Mouse (Mus musculus) embryonic facial prominence, embryonic 13.5 days (tissue): ENCODE data around the gene Zfp954. TPM values are rescaled to one million over a fixed set of nuclear protein-coding genes. Genes with fewer than 3 reads are reported as not detected.
"Not testable (repeated sequence)": the region's sequence is repeated elsewhere in the genome, so short reads cannot be mapped to it uniquely, and the experiment has no call there.

Experiments used
- ATAC-seq: fragments of 200-750 bp; cut with Nextera tagmentation; 2 replicates; pipeline ENCODE4 v1.8.0; 2017; ENCODE audit warnings: low read depth; ENCODE audit not compliant: insufficient number of reproducible peaks, insufficient read depth, low FRiP score, low TSS enrichment
- H3K27ac ChIP-seq: fragments of 300-500 bp; sonication (generic); 2 replicates; pipeline ENCODE4 v1.5.1; 2015; ENCODE audit warnings: moderate library complexity, mild to moderate bottlenecking, inconsistent platforms
- H3K27me3 ChIP-seq: fragments of 300-500 bp; sonication (generic); 2 replicates; pipeline ENCODE4 v1.6.1; 2015; ENCODE audit warnings: mild to moderate bottlenecking, inconsistent platforms
- H3K36me3 ChIP-seq: fragments of 300-500 bp; sonication (generic); 2 replicates; pipeline ENCODE4 v1.6.1; 2015; ENCODE audit warnings: mild to moderate bottlenecking, inconsistent platforms
- H3K4me1 ChIP-seq: fragments of 300-500 bp; sonication (generic); 2 replicates; pipeline ENCODE4 v1.6.1; 2015; ENCODE audit warnings: inconsistent platforms
- H3K4me2 ChIP-seq: fragments of 300-500 bp; sonication (generic); 2 replicates; pipeline ENCODE4 v1.6.1; 2015; ENCODE audit warnings: moderate library complexity, mild to moderate bottlenecking, inconsistent platforms
- H3K4me3 ChIP-seq: fragments of 300-500 bp; sonication (generic); 2 replicates; pipeline ENCODE4 v1.5.1; 2015; ENCODE audit warnings: mild to moderate bottlenecking, inconsistent platforms
- H3K9ac ChIP-seq: fragments of 300-500 bp; sonication (generic); 2 replicates; pipeline ENCODE4 v1.6.1; 2015; ENCODE audit warnings: mild to moderate bottlenecking, inconsistent platforms
- H3K9me3 ChIP-seq: fragments of 300-500 bp; sonication (generic); 2 replicates; pipeline ENCODE4 v1.6.1; 2016; ENCODE audit warnings: inconsistent platforms
- WGBS: fragments of 180-500 bp; shearing (Covaris S2); methylation state at CpG from one replicate; pipeline ENCODE4 v1.1.7; 2015; ENCODE audit warnings: mixed read lengths; 5-methylcytosine and 5-hydroxymethylcytosine counted together
- polyA plus RNA-seq: library from polyadenylated mRNA; unstranded; fragments of >200 nt; fragmentation: Nextera tagmentation; extraction: Ambion mirVana; gene quantifications from 2 replicates; pipeline ENCODE4 v1.2.1, GENCODE M21; 2015

The Zfp954 gene
- 13.1 and 14.1 TPM in 2 replicates for polyA plus RNA-seq

DNA sequence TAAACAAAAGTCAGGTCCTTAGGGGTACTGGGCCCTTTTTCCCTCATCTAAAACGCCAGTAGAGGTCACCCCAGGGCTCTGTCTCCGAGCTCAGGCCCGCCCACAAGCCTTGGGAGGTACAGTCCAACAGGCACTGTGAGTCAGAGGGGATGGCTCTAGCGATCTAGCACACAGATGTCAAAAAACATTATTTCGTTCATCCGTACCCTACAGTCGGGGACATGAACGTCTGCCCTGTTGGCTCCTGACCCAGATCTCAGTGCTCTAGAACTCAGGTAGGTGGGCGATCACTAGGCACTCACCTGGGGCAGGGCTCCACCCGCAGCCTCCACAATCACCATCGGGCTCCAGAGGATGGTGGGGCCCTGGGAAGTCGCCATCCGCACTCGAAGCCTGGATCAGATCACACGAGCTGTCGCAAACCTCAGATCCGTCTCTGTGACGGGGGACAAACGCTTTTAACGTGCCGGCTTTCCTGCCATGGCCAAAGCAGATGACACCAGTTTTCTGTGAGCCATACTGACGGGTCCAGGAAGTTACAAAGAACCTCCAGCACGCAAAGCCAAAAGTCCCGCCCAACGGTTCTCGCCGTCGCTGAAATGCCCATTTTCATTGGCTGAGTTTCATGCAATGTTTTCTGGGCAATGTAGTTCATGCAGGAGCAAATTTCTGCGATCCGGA, at the start of gene Zfp954:
Zfp954 (minus strand) TSS at position 568 of the 681 bp plus-strand sequence.
- WGBS: under 1% methylated on average over 30 of the region's 30 CpGs
- Histone ChIP-seq H3K9me3 (no peaks in the 10 kb centered on the region), H3K36me3 (peaks cover 31% of the 10 kb centered on the region), H3K27me3 (no peaks in the 10 kb centered on the region), H3K4me2 (peak within 1 kb of the TSS; percentile 62), H3K9ac (peak within 1 kb of the TSS; percentile 72), H3K4me1 (peaks cover 10% of the 10 kb centered on the region; the same call in 1 of the 2 replicates), H3K4me3 (peak within 1 kb of the TSS; percentile 62), H3K27ac (0 out of 2 replicates have a peak within 1 kb of the TSS, but pooled peaks have one; percentile 40)
- peak; percentile 90 for ATAC-seq

DNA sequence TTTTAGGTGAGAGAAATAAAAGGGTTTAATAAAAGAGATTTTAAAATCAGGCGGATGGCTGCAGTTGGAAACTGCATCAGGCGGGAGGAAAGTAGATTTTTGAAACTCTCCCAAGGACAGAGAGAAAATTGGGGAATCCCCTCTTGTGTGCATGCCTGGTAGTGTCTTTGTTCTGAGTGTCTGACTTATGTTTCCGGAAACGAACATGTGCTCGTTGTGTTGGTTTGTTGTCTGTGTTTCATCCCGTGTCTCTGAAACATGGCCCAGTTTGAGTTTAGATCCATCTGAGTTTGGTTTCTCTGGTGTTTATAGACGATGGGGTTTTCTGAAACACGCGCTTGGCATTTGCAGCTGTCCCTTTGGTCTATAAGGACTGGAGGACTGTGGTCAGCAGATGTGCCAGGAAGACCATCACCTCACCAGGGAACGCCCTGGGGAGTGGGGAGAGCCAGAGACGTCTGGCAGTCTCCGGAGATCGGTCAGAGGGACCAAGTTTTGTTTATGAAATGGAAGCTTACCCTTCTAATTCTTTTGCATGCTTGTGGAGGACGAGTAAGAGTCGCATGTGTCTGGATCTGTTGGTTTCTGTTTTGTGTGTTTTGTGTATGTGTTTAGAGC, 24.8 kb upstream of the Zfp954 start:
- Histone ChIP-seq H3K4me2 (no peak overlapping the region), H3K27me3 (no peaks in the 10 kb centered on the region), H3K9ac (no peak overlapping the region), H3K36me3 (no peaks in the 10 kb centered on the region), H3K27ac (no peak overlapping the region), H3K4me3 (no peak overlapping the region), H3K4me1 (no peaks in the 10 kb centered on the region), H3K9me3 (0 out of 2 replicates have a peak, but pooled peaks cover 6% of the 10 kb centered on the region)
- ATAC-seq: no peak
- WGBS: 86% methylated on average over 15 of the region's 15 CpGs

DNA sequence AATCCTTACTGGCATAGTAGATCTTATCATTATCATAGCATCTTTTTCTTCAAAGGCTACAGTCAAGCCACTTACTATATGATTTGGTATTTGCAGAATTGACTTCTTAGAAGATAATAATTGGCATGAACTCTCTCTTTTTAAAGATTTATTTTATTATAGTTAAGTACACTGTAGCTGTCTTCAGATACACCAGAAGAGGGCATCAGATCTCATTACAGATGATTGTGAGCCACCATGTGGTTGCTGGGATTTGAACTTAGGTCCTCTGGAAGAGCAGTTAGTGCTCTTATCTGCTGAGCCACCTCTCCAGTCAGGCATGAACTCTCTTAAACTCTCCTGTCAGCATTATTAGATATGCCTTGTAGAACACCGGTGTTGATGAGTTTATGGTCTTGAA, 22.9 kb upstream of the Zfp954 start:
- Histone ChIP-seq H3K9ac (no peak overlapping the region), H3K9me3 (0 out of 2 replicates have a peak, but pooled peaks cover 6% of the 10 kb centered on the region), H3K36me3 (no peaks in the 10 kb centered on the region), H3K4me1 (no peaks in the 10 kb centered on the region), H3K27ac (no peak overlapping the region), H3K4me2 (no peak overlapping the region), H3K4me3 (no peak overlapping the region), H3K27me3 (no peaks in the 10 kb centered on the region)
- ATAC-seq: no peak
- WGBS: 84% methylated on average over 1 of the region's 1 CpGs

DNA sequence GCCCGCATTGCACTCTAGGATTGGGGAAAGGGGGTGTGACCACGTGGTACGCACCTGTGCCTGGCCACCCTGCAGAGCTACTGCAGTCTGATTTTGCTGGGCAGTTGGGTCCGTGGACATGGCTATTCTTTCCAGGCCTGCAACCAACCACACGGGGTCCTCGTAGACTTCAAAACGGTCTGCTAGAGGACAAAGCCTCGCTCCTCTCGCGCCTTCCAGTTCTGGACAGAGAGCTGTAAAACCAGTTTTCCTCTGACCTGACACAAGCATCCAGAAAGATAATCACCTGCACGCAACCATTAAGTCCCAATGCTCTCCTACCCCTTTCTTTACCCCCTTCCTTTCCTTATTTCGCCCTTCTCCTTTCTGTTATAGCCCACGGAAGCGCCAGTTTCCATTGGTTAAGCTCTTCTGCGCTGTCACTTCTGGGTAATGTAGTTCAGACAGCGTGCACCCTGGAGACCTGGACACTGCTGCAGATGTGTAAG, 15.1 kb upstream of the Zfp954 start, which contains the start of gene Zfp773:
Zfp773 (minus strand) TSS at position 377 of the 488 bp plus-strand sequence.
- peak; percentile 86; the same call in 1 of the 2 replicates for ATAC-seq
- H3K27me3 ChIP-seq: no peaks in the 10 kb centered on the region
- H3K36me3 ChIP-seq: peaks cover 8% of the 10 kb centered on the region; the same call in 1 of the 2 replicates
- peak within 1 kb of the TSS; percentile 71 for H3K4me2 ChIP-seq
- no peaks in the 10 kb centered on the region for H3K9me3 ChIP-seq
- no peaks in the 10 kb centered on the region for H3K4me1 ChIP-seq
- H3K9ac ChIP-seq: peak within 1 kb of the TSS; percentile 74
- H3K27ac ChIP-seq: no peak within 1 kb of the TSS
- WGBS: 4% methylated on average over 16 of the region's 16 CpGs
- H3K4me3 ChIP-seq: peak within 1 kb of the TSS; percentile 54

DNA sequence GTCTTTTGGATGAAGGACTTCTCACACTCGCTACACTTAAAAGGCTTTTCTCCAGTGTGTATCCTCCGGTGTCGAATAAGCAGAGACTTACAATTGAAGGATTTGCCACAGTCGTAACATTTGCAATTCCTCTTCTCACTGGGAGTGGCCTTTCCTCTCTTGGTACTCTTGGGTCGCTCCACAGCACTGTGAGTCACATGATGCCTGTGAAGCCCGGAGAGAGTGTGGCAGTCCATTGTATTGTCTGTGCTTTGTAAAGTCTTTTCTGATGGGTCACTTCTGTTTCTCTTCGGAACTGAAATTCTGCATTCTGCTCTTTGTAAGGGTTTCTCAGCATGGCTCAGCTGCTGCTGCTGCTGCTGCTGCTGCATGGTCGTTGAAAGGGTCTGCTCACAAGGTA, 11.5 kb upstream of the Zfp954 start:
- H3K27me3 ChIP-seq: no peaks in the 10 kb centered on the region
- H3K36me3 ChIP-seq: peaks cover 12% of the 10 kb centered on the region; the same call in 1 of the 2 replicates
- no peak overlapping the region for H3K4me2 ChIP-seq
- no peak overlapping the region for H3K27ac ChIP-seq
- no peak for ATAC-seq
- WGBS: 80% methylated on average over 8 of the region's 8 CpGs
- H3K9me3 ChIP-seq: no peaks in the 10 kb centered on the region
- H3K4me1 ChIP-seq: no peaks in the 10 kb centered on the region
- no peak overlapping the region for H3K9ac ChIP-seq
- no peak overlapping the region for H3K4me3 ChIP-seq

DNA sequence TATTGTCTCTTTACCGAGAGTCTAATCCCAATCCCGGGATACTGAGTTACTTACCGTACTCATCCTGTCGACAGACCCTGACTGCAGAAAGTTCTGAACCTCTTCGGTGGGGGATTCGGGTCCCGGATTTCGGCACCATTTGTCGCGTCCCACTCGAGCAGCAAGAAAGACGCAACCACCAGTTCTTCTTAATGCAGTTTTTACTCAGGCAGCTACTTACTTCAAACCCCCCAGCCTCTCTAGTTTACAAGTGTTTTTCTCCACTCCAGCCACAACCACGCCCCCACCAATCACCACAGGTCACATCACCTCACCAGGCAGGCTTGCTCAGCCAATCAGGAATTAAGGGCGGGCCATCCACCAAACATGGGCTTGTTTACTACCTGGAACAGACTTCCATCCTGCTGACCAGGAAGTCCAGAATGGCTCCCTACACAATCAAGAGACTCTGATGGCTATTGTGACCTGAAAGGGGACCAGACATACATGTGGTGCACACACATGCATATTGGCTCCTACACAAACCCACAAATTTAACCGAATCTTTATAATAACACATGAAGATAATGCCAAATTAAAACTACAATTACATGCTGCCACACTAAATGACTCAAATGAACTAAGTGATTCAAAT, 9.3 kb upstream of the Zfp954 start:
- H3K4me2 ChIP-seq, H3K9me3 ChIP-seq, H3K27ac ChIP-seq, H3K4me3 ChIP-seq, ATAC-seq, H3K4me1 ChIP-seq, H3K9ac ChIP-seq, H3K27me3 ChIP-seq: not testable (repeated sequence)
- WGBS: 93% methylated on average over 15 of the region's 15 CpGs
- H3K36me3 ChIP-seq: peaks cover 12% of the 10 kb centered on the region; the same call in 1 of the 2 replicates

DNA sequence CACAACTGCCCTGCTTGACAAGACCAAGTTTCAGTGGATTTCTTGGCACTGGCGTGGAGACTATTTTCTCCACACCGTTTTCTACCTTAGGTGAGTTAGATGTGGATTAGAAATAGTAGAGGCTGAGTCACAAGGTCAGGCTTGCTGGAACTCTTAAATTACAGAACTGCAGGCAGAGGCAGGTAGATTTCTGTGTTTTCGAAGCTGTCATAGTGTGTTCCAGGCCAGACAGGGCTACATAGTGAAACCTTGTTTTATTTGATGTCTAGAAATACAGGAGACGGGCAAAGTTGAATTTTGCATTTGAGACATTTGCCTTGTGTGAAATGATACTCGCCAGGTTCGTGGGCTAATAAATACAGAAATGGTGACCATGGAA, 303 bp upstream of the Zfp954 start:
- H3K9me3 ChIP-seq: no peaks in the 10 kb centered on the region
- no peaks in the 10 kb centered on the region for H3K27me3 ChIP-seq
- H3K4me2 ChIP-seq: peak overlapping the region; percentile 62
- H3K36me3 ChIP-seq: peaks cover 26% of the 10 kb centered on the region
- WGBS: 53% methylated on average over 6 of the region's 6 CpGs
- peak overlapping the region; percentile 72; the same call in 1 of the 2 replicates for H3K9ac ChIP-seq
- H3K4me3 ChIP-seq: peak overlapping the region; percentile 62
- H3K4me1 ChIP-seq: peaks cover 10% of the 10 kb centered on the region; the same call in 1 of the 2 replicates
- no peak for ATAC-seq
- no peak overlapping the region for H3K27ac ChIP-seq

DNA sequence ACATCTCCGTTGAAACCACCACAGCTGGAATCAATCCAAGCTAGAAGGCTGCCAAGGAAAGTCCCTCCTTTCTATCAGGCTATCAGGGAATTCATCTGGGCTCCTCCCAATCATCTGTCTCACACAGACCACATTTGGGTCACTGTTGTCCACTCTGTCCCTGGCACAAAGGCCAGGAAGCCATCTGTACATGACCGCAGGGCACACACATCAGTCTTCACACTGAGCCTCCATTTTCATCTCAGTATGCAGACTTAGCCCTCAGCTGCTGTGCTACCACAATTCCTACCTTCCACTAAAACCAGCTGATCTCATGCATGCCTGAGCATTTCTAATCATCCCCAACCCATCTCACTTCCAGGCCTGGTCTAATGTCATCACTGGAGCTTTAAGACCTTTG, 2.8 kb downstream of the Zfp954 start:
- Histone ChIP-seq H3K4me1 (peaks cover 10% of the 10 kb centered on the region; the same call in 1 of the 2 replicates), H3K27ac (no peak overlapping the region), H3K27me3 (no peaks in the 10 kb centered on the region), H3K4me2 (no peak overlapping the region), H3K9me3 (no peaks in the 10 kb centered on the region), H3K36me3 (peaks cover 55% of the 10 kb centered on the region), H3K9ac (no peak overlapping the region), H3K4me3 (no peak overlapping the region)
- no peak for ATAC-seq
- WGBS: 92% methylated on average over 2 of the region's 2 CpGs

- no peaks in the 10 kb centered on the region for H3K4me1 ChIP-seq
- H3K4me3 ChIP-seq: no peak overlapping the region
- H3K27me3 ChIP-seq: no peaks in the 10 kb centered on the region
- H3K9me3 ChIP-seq: no peaks in the 10 kb centered on the region
- H3K36me3 ChIP-seq: peaks cover 4% of the 10 kb centered on the region
- H3K27ac ChIP-seq: no peak overlapping the region
- 92% methylated on average over 7 of the region's 7 CpGs for WGBS
- no peak for ATAC-seq
- no peak overlapping the region for H3K4me2 ChIP-seq
- H3K9ac ChIP-seq: no peak overlapping the region
Measured at GRCm38 (mm10) chr7:7108501-7108900, 12.8 kb downstream of the Zfp954 start.
